ENCODE assay signal across 8 mouse cellular contexts in genomic region chrX:81070804-81071461, GRCm38 (mm10). TPM values are rescaled to one million over a fixed set of nuclear protein-coding genes. Genes with fewer than 3 reads are reported as not detected.
DNase-seq lines count a peak whose midpoint lies in the region; ATAC-seq and TF ChIP-seq lines count a peak whose summit lies in the region.

No protein-coding gene starts in this region.

- peak overlapping the region; percentile 50 for H3K9ac ChIP-seq in embryonic facial prominence, embryonic 15.5 days
- H3K9ac ChIP-seq in heart, embryonic 15.5 days, result peak overlapping the region; percentile 66
- H3K9ac ChIP-seq in limb, embryonic 14.5 days (ENCODE audit: low read depth, low read length, severe bottlenecking), result peak overlapping the region; percentile 69
- H3K9ac ChIP-seq in neural tube, embryonic 14.5 days (replicated peaks; ENCODE audit: low read depth, low read length), result peak overlapping the region; percentile 60

- H3K27me3 ChIP-seq in embryonic facial prominence, embryonic 15.5 days, result no peaks in the 10 kb centered on the region
- H3K27me3 ChIP-seq in heart, embryonic 15.5 days, result no peaks in the 10 kb centered on the region
- no peaks in the 10 kb centered on the region for H3K27me3 ChIP-seq in limb, embryonic 14.5 days (ENCODE audit: control insufficient read depth, insufficient read depth, low read length)
- H3K27me3 ChIP-seq in neural tube, embryonic 14.5 days (ENCODE audit: control insufficient read depth, insufficient read depth, low read length), result no peaks in the 10 kb centered on the region

- peak overlapping the region; percentile 52 for H3K4me2 ChIP-seq in embryonic facial prominence, embryonic 15.5 days (replicated peaks)
- H3K4me2 ChIP-seq in heart, embryonic 15.5 days, result peak overlapping the region; percentile 65
- H3K4me2 ChIP-seq in limb, embryonic 14.5 days (replicated peaks; ENCODE audit: low read depth, low read length, severe bottlenecking), result peak overlapping the region; percentile 48
- peak overlapping the region; percentile 50 for H3K4me2 ChIP-seq in neural tube, embryonic 14.5 days (ENCODE audit: low read depth, low read length)

- 15% methylated on average over 33 of the region's 45 CpGs for WGBS in embryonic facial prominence, embryonic 15.5 days
- WGBS in heart, embryonic 15.5 days, result 8% methylated on average over 42 of the region's 45 CpGs
- 17% methylated on average over 15 of the region's 45 CpGs for WGBS in limb, embryonic 14.5 days
- WGBS in neural tube, embryonic 14.5 days, result 14% methylated on average over 32 of the region's 45 CpGs

- peak overlapping the region; percentile 58 for H3K4me3 ChIP-seq in embryonic facial prominence, embryonic 15.5 days (replicated peaks)
- H3K4me3 ChIP-seq in heart, embryonic 15.5 days, result peak overlapping the region; percentile 66
- peak overlapping the region; percentile 60 for H3K4me3 ChIP-seq in limb, embryonic 14.5 days (replicated peaks; ENCODE audit: low read length)
- peak overlapping the region; percentile 57 for H3K4me3 ChIP-seq in neural tube, embryonic 14.5 days (ENCODE audit: low read depth, low read length)

- peak overlapping the region; percentile 85 for H3K27ac ChIP-seq in embryonic facial prominence, embryonic 15.5 days (replicated peaks)
- peak overlapping the region; percentile 94 for H3K27ac ChIP-seq in heart, embryonic 15.5 days
- peak overlapping the region; percentile 82 for H3K27ac ChIP-seq in limb, embryonic 14.5 days (replicated peaks; ENCODE audit: low read depth, low read length)
- peak overlapping the region; percentile 64 for H3K27ac ChIP-seq in neural tube, embryonic 14.5 days (ENCODE audit: low read depth, low read length)

- H3K36me3 ChIP-seq in embryonic facial prominence, embryonic 15.5 days, result no peaks in the 10 kb centered on the region
- no peaks in the 10 kb centered on the region for H3K36me3 ChIP-seq in heart, embryonic 15.5 days
- H3K36me3 ChIP-seq in limb, embryonic 14.5 days (ENCODE audit: control insufficient read depth, insufficient read depth, low read length), result no peaks in the 10 kb centered on the region
- no peaks in the 10 kb centered on the region for H3K36me3 ChIP-seq in neural tube, embryonic 14.5 days (ENCODE audit: control insufficient read depth, insufficient read depth, low read length)

- no peaks in the 10 kb centered on the region for H3K9me3 ChIP-seq in embryonic facial prominence, embryonic 15.5 days (replicated peaks)
- H3K9me3 ChIP-seq in heart, embryonic 15.5 days (replicated peaks), result no peaks in the 10 kb centered on the region
- H3K9me3 ChIP-seq in limb, embryonic 14.5 days (ENCODE audit: control insufficient read depth, low read length), result no peaks in the 10 kb centered on the region
- no peaks in the 10 kb centered on the region for H3K9me3 ChIP-seq in neural tube, embryonic 14.5 days (ENCODE audit: control insufficient read depth, low read length)

- DNase-seq in kidney, adult 18-20 months, result peak; percentile 2
- DNase-seq in kidney, adult 8-10 months, result no peak
- DNase-seq in ZHBTc4 (ENCODE audit: low read depth, low spot score), result peak; percentile 52
- no peak for DNase-seq in limb, embryonic 14.5 days (ENCODE audit: low spot score)

- H3K4me1 ChIP-seq in embryonic facial prominence, embryonic 15.5 days, result no peaks in the 10 kb centered on the region
- H3K4me1 ChIP-seq in heart, embryonic 15.5 days (replicated peaks), result 0 out of 2 replicates have a peak, but pooled peaks cover 3% of the 10 kb centered on the region
- no peaks in the 10 kb centered on the region for H3K4me1 ChIP-seq in limb, embryonic 14.5 days (ENCODE audit: control insufficient read depth, insufficient read depth, low read length)
- no peaks in the 10 kb centered on the region for H3K4me1 ChIP-seq in neural tube, embryonic 14.5 days (ENCODE audit: control insufficient read depth, insufficient read depth, low read length)

- TF ChIP-seq POLR2A in limb, embryonic 14.5 days (IDR thresholded peaks at IDR 0.05; ENCODE audit: borderline replicate concordance, extremely low read depth, insufficient read depth, insufficient read length), result no peak

- peak; percentile 55 for ATAC-seq in embryonic facial prominence, embryonic 15.5 days (ENCODE audit: insufficient number of reproducible peaks, low FRiP score, low TSS enrichment, low read depth)
- ATAC-seq in heart, embryonic 15.5 days (replicated peaks; ENCODE audit: insufficient number of reproducible peaks, insufficient read depth, low FRiP score, low read depth), result peak; percentile 29
- ATAC-seq in limb, embryonic 14.5 days (ENCODE audit: low FRiP score, low read depth), result peak; percentile 64
- ATAC-seq in neural tube, embryonic 14.5 days (ENCODE audit: low read depth), result peak; percentile 71
- no peak for ATAC-seq in CD4-positive, CD25-positive, alpha-beta regulatory T cell, adult 4 months

RNA-seq across cellular contexts. Expression of gene Tmem47, which starts 0.4 kb away (rescaled TPM):
- 21.9 and 25.6 TPM in 2 replicates for polyA plus RNA-seq in embryonic facial prominence, embryonic 15.5 days (2015; fragmentation: Nextera tagmentation; extraction: Ambion mirVana)
- polyA plus RNA-seq in heart, embryonic 15.5 days (2015; fragmentation: Nextera tagmentation; extraction: Ambion mirVana), result 19.4 and 20.9 TPM in 2 replicates
- 19.3 and 28.1 TPM in 2 replicates for polyA plus RNA-seq in limb, embryonic 14.5 days (2012; rRNA removed)
- polyA plus RNA-seq in limb, embryonic 14.5 days (2014; fragmentation: Nextera tagmentation; extraction: Ambion mirVana), result 23.0 and 24.2 TPM in 2 replicates
- 24.9 and 28.2 TPM in 2 replicates for polyA plus RNA-seq in neural tube, embryonic 14.5 days (2014; fragmentation: Nextera tagmentation; extraction: Ambion mirVana)
- polyA plus RNA-seq in CD4-positive, CD25-positive, alpha-beta regulatory T cell, adult 4 months (2017; shearing (Covaris generic)), result not detected

Comparison
In these comparisons a context has a peak if more than half of its experiments do, and no peak if none do; other contexts are left out.
1. DNase-seq: peak in kidney, adult 18-20 months (single experiment) and ZHBTc4 (single experiment); none in kidney, adult 8-10 months (0 of 2) and limb, embryonic 14.5 days (single experiment).
2. RNA of gene Tmem47, which starts 0.4 kb away (polyA plus RNA-seq): 21.9 to 25.6 TPM in embryonic facial prominence, embryonic 15.5 days, 24.9 to 28.2 TPM in neural tube, embryonic 14.5 days, 19.3 to 28.1 TPM in limb, embryonic 14.5 days and 19.4 to 20.9 TPM in heart, embryonic 15.5 days; not detected in CD4-positive, CD25-positive, alpha-beta regulatory T cell, adult 4 months; every median in the first group is over 10 times any median in the second.
3. Peak in every context shown above with its lines, with median percentiles within 50 percentile points of each other: H3K27ac ChIP-seq, H3K4me2 ChIP-seq, H3K4me3 ChIP-seq and H3K9ac ChIP-seq.